Mouse (Mus musculus) ES-E14 (cell line): Measurements from ENCODE around the gene Yars. TPM values are rescaled to one million over a fixed set of nuclear protein-coding genes. Genes with fewer than 3 reads are reported as not detected.

Experiments used
- DNase-seq: peaks from one replicate; pipeline ENCODE4 v3.0.0-alpha.2; 2013; ENCODE audit warnings: low read depth, low spot score
- H3K27ac ChIP-seq: 2 replicates; pipeline ENCODE4 v1.5.1; 2012; ENCODE audit warnings: low read depth, mild to moderate bottlenecking, low read length, moderate library complexity, mixed read lengths; ENCODE audit not compliant: poor library complexity, insufficient read depth, severe bottlenecking
- H3K36me3 ChIP-seq: 2 replicates; pipeline ENCODE4 v1.6.1; 2012; ENCODE audit warnings: mild to moderate bottlenecking, low read length, moderate library complexity, mixed read lengths; ENCODE audit not compliant: control insufficient read depth, poor library complexity, insufficient read depth, severe bottlenecking
- H3K4me1 ChIP-seq, 2 experiments: fragments of 150-350 bp in 1 of 2; sonication (generic) in 1 of 2; 2 replicates each; pipeline ENCODE4 v1.6.1; 2012; ENCODE audit warnings: low read length in 2 of 2, mild to moderate bottlenecking in 1 of 2, mixed read lengths in 1 of 2; ENCODE audit not compliant: control insufficient read depth in 2 of 2, insufficient read depth in 2 of 2, poor library complexity in 1 of 2
- H3K4me3 ChIP-seq, 2 experiments: fragments of 150-350 bp in 1 of 2; sonication (generic) in 1 of 2; 2 replicates each; pipeline ENCODE4 v1.5.1; 2012; ENCODE audit warnings: low read length in 2 of 2, low read depth in 1 of 2, mild to moderate bottlenecking in 1 of 2, mixed read lengths in 1 of 2; ENCODE audit not compliant: insufficient read depth in 1 of 2, poor library complexity in 1 of 2, severe bottlenecking in 1 of 2
- H3K9ac ChIP-seq: 2 replicates; pipeline ENCODE4 v1.6.1; 2012; ENCODE audit warnings: low read depth, mild to moderate bottlenecking, low read length, mixed read lengths; ENCODE audit not compliant: poor library complexity, insufficient read depth, severe bottlenecking
- H3K9me3 ChIP-seq: fragments of 150-350 bp; sonication (generic); 2 replicates; pipeline ENCODE4 v1.6.1; 2012; ENCODE audit warnings: low read depth, mild to moderate bottlenecking, low read length; ENCODE audit not compliant: control insufficient read depth, insufficient read depth
- CHD2 ChIP-seq: IDR thresholded peaks from 2 replicates; pipeline ENCODE4 v1.6.1; 2014; ENCODE audit warnings: mild to moderate bottlenecking, low read depth, low read length, inconsistent platforms
- HCFC1 ChIP-seq: IDR thresholded peaks from 2 replicates; pipeline ENCODE4 v1.6.1; 2012; ENCODE audit warnings: low read length, inconsistent platforms, borderline replicate concordance; ENCODE audit not compliant: insufficient read depth
- MAFK ChIP-seq: IDR thresholded peaks from 2 replicates; pipeline ENCODE4 v1.6.1; 2014; ENCODE audit warnings: mild to moderate bottlenecking, low read depth, low read length, inconsistent platforms; ENCODE audit not compliant: insufficient read depth
- ZC3H11A ChIP-seq: IDR thresholded peaks from 2 replicates; pipeline ENCODE4 v1.6.1; 2012; ENCODE audit warnings: low read depth, mild to moderate bottlenecking, inconsistent platforms, low read length, borderline replicate concordance
- ZNF384 ChIP-seq: IDR thresholded peaks from 2 replicates; pipeline ENCODE4 v1.6.1; 2012; ENCODE audit warnings: low read depth, low read length, inconsistent platforms
- in situ Hi-C, 2 experiments: fragments of 600-800 bp; cut with MboI; formaldehyde crosslinking; loops; one replicate each; pipeline ENCODE4 v1.15.1; 2025; ENCODE audit warnings: low sequenced_read_pairs in 2 of 2, inconsistent platforms in 1 of 2; ENCODE audit not compliant: unreplicated experiment in 2 of 2
- total RNA-seq: library from RNA; depleted of rRNA; stranded (reverse); fragments of 300-350 nt; gene quantifications from 2 replicates; pipeline ENCODE4 v1.2.3, GENCODE M21; 2012

Gene Yars
- total RNA-seq, 1 experiment, result 125 TPM

GRCm38 (mm10) chr4:129143509-129143908 lies 46.1 kb upstream of the Yars start:
- in situ Hi-C loops, result no loop called here
- DNase-seq, result no peak
- no peaks in the 10 kb centered on the region for H3K36me3 ChIP-seq
- H3K9me3 ChIP-seq, result no peaks in the 10 kb centered on the region
- TF ChIP-seq MAFK (no peak), HCFC1 (no peak), CHD2 (no peak), ZNF384 (no peak), ZC3H11A (no peak)
- H3K9ac ChIP-seq, result no peak overlapping the region
- no peak overlapping the region for H3K27ac ChIP-seq
- no peaks in the 10 kb centered on the region for H3K4me1 ChIP-seq
- H3K4me3 ChIP-seq, result no peak overlapping the region

GRCm38 (mm10) chr4:129144401-129145367 lies 44.9 kb upstream of the Yars start:
- Histone ChIP-seq H3K9ac (no peak overlapping the region), H3K36me3 (peaks cover 2% of the 10 kb centered on the region; the same call in 1 of the 2 replicates), H3K4me3 (no peak overlapping the region), H3K4me1 (no peaks in the 10 kb centered on the region), H3K9me3 (no peaks in the 10 kb centered on the region), H3K27ac (no peak overlapping the region)
- TF ChIP-seq HCFC1 (no peak), MAFK (no peak), ZNF384 (no peak), CHD2 (no peak), ZC3H11A (no peak)
- in situ Hi-C loops, result no loop called here
- no peak for DNase-seq

- Histone ChIP-seq H3K4me1 (no peaks in the 10 kb centered on the region), H3K27ac (no peak overlapping the region), H3K36me3 (peaks cover 3% of the 10 kb centered on the region), H3K4me3 (no peak overlapping the region), H3K9ac (no peak overlapping the region), H3K9me3 (no peaks in the 10 kb centered on the region)
- in situ Hi-C loops, result no loop called here
- TF ChIP-seq ZC3H11A (no peak), CHD2 (no peak), HCFC1 (no peak), MAFK (no peak), ZNF384 (no peak)
- no peak for DNase-seq
Observed at GRCm38 (mm10) chr4:129145411-129145810, 44.1 kb upstream of the Yars start.

GRCm38 (mm10) chr4:129145943-129146342 lies 43.6 kb upstream of the Yars start:
- no peak overlapping the region for H3K27ac ChIP-seq
- no peak overlapping the region for H3K4me3 ChIP-seq
- peaks cover 3% of the 10 kb centered on the region for H3K36me3 ChIP-seq
- no peak for TF ChIP-seq HCFC1
- no peak for TF ChIP-seq CHD2
- TF ChIP-seq ZNF384, result no peak
- TF ChIP-seq MAFK, result no peak
- TF ChIP-seq ZC3H11A, result no peak
- no peaks in the 10 kb centered on the region for H3K9me3 ChIP-seq
- no peak overlapping the region for H3K9ac ChIP-seq
- H3K4me1 ChIP-seq, result no peaks in the 10 kb centered on the region
- in situ Hi-C loops, result no loop called here
- no peak for DNase-seq
